Mouse (Mus musculus): ENCODE results near the gene Ecpas.
A peak's percentile ranks its signal among the peaks of the same experiment; 100 is the strongest.

Gene Ecpas

DNA sequence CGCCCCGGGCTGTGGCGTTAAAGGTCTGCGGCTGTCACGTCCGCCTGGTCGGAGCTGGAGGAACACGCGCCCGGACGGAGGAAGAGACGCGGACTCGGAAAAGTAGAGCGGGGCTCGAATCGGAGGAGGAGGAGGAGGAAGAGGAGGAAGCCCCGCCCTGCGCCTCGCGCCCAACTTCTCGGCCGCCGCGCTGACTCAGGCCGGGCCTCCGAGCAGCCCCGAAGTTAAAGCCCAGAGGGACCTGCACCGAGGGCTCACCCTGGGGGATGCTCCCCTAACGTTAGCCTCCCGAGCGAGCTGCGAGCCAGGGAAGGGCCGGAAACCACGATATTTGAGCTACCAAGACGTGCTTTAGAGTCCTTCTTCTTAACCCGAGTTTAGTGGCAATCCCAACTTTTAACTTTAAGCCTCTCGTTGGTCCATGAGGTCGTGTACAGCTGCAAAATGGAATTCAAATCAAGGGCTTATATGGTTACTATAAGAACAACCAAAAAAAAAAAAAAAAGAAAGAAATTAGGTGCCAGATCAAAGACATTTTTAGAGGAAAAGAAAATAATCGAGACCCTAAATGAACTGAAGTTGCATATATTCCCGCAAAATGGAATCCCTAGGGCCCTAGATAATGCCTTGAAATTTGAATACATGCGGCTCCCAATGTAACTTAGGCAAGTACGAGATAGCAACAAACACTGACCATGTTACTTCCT is at the start of gene Ecpas:
Gene Ecpas, minus strand, starts transcription at position 121 of the 707 bp plus-strand sequence.
- DNase-seq, result peak; percentile 98

- DNase-seq, result no peak
Observed at GRCm38 (mm10) chr4:58961719-58962118, 49.2 kb upstream of the Ecpas start.

GRCm38 (mm10) chr4:58952630-58953029 is 40.1 kb upstream of the Ecpas start:
- peak; percentile 52 for DNase-seq

GRCm38 (mm10) chr4:58948391-58948790 is 35.8 kb upstream of the Ecpas start:
- DNase-seq, result peak; percentile 77

- DNase-seq, result peak; percentile 36
Observed at GRCm38 (mm10) chr4:58944695-58945094, 32.1 kb upstream of the Ecpas start.

DNA sequence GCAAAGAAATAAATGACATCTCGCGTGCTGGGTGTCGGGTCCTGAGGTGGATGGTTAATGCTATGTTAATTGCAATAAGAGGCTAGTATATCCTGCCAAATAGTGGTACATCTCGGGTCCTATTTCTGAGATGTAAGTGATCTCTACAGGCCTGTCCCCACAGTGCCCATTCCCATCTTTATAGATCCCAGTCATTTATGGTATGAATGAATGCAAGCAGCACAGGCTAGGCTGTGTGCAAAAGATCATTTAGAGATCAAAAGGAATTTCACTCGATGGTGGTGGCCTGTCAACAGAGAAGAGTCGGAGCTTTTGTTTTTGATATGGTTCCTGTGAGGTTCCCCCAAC is 31.6 kb upstream of the Ecpas start:
- no peak for DNase-seq

DNA sequence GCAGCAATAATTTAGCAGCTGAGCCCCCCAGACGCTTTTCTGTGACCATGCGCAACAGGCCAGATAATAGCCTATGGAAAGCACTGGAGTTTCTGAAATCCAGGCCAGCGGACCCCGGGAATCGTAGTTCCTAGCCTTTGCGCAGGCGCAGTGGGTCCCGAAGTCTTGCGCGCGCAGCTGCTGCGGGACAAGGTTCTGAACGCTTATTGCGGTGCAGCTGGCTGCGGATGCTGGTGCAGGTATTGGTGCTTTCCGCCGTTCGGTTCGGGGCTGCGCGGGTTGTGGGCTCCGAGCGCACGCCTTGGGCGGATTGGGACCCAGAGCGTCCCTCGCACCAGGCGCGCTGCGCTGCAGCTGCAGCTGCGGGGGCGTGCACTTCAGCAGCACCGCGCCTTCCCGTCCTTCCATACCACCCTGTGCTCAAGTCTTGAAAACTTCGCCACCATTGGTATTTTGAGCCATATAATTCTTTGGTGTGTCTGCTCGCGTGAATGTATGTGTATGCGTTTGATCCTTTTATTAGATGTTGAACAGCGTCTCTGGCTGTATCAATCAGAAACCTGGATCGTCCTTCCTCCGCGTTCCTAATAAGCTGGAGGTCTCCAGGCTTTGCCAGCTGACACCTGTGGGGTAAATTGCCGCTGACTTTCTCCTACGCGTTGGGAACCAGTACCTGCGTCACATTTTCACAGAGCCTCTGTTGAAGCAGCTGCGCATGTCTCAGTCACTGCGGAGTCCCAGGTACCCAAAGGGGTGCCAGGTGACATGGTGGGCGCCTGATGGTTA is 31.1 kb upstream of the Ecpas start, which contains the start of gene Zkscan16:
Gene Zkscan16, plus strand, starts transcription at position 209 of the 786 bp plus-strand sequence.
- DNase-seq, result peak; percentile 96

GRCm38 (mm10) chr4:58942942-58943341 is 30.4 kb upstream of the Ecpas start:
- DNase-seq, result no peak

- DNase-seq, result no peak
Observed at GRCm38 (mm10) chr4:58941638-58942037, 29.1 kb upstream of the Ecpas start.

GRCm38 (mm10) chr4:58935846-58936245 is 23.3 kb upstream of the Ecpas start:
- peak; percentile 42 for DNase-seq

DNA sequence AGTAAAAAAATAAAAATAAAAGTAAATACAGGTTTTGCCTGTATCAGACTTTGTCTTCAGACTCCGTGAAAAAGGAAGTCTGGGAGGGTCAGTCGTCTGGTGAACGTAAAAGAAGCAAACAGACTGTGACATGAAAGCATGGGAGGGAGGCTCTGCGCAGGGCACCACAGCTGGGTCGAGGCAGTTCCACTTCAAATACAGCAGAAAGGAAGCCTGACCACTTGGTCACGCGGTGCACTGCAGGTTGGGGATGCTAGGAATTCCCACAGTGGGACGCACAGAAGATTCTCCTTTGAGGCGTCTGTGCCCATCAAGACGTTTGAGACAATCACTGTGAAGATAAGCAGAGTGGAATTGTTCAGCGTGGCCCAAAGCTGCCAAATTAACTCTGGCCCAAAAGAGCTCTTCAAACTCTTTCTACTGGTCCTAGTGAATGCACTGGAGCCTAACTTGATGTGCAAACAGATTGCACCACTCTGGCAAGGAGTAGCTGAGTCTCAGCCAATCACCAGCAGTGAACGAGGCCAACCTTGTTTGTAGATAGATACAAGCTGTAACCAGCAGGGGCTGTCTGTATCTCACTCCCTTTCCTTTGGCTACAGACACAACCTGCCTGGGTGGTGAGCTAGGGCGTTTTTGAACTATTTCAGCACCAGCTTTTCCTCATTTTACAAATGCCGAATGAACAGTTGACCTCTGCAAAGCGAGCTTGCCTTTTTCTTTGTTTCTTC is 22.4 kb upstream of the Ecpas start:
- DNase-seq, result peak; percentile 97

DNA sequence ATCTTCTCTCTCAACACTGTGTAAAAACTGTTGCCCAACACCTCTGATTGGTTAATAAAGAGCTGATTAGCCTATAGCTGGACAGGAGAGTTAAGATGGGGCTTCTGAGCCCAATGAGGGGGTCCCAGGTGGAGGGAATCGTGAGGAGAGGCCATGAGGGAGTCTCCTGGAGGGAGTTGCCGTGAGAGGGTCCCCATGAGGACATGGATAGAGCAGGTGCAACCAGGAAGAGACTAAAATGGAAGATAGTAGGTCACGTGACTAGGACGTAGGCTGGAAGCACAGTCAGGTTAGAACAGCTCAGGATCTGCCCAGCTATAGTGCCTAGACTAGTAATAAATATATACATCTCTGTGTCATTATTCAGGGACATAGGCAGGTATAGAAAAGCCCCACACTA is 21.8 kb upstream of the Ecpas start:
- peak; percentile 88 for DNase-seq

DNA sequence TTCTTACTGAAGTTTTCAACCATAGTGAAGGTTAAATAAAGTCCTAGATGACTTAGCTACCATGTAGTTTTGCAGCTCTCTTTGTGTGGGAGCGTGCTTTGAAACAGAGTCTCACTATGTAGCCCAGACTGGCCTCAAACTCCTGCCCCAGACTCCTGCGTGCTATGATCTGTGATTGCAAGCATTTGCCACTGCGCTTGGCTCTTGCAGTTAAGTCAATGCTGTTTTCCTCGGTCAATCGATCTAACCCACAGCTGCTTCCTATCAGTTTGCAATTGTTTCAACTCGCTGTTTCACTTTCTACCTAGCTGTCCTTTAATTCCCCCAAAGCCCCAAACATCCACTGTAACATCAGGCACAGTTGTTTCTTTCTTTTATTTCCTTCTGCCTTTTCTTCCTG is 20.0 kb upstream of the Ecpas start:
- DNase-seq, result peak; percentile 85

GRCm38 (mm10) chr4:58927661-58928060 is 15.1 kb upstream of the Ecpas start:
- peak; percentile 41 for DNase-seq

DNA sequence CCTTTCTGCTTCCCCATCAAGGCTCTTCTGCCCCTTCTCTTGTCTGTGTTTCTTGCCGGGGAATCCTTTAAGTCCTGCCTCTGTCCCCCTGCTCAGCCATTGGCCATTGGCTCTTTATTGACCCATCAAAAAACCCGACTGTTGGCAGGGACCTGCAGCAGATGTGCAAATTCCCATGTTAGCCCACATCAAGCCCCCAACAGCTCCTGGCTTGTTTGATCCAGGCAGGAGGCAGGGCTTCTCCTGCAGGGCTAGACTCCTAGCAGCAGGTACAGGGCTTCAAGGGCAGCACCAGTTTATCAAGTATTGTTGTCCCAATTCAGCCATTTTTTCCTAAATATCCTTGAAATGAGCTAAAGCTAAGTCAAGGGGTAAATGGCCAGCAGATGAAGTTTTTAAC is 13.6 kb upstream of the Ecpas start:
- DNase-seq, result peak; percentile 48

DNA sequence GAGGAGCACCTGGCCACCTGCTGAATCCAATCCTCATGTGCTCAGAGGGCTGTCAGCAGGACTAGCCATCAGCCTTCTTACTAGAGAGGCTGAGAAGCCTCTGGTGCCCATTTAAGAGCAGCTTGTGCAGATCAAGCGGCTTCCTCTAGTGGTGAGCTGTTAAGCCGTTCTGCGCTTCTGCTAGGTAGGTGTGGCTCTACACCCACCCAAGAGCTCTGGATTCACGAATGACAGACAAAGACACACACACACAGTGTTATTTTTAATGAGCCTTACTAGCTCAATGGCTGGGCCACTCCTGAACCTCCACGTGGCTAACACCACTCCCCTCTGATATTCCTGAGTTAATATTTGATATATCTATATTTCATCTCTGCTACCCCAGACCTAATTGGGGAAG is 13.1 kb upstream of the Ecpas start:
- DNase-seq, result peak; percentile 64

DNA sequence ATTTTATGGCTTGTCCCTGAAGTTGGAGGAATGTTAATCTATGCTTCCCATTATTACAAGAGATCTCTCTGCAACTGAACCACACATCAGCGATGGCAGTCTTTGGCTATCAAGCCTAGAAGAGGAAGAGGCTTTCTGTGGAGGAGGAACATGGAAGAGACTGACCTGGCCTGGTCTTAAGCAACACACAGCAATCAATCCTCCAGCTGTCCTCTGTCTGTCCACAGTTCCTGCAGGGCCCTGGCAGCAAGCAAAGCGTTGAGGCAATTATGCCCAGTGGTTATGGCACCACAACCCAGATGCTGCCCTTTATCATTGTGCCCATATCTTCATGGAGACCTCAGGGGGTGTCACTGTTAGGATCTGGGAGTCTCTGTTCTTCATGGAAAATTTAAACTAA is 11.4 kb upstream of the Ecpas start:
- DNase-seq, result peak; percentile 24

DNA sequence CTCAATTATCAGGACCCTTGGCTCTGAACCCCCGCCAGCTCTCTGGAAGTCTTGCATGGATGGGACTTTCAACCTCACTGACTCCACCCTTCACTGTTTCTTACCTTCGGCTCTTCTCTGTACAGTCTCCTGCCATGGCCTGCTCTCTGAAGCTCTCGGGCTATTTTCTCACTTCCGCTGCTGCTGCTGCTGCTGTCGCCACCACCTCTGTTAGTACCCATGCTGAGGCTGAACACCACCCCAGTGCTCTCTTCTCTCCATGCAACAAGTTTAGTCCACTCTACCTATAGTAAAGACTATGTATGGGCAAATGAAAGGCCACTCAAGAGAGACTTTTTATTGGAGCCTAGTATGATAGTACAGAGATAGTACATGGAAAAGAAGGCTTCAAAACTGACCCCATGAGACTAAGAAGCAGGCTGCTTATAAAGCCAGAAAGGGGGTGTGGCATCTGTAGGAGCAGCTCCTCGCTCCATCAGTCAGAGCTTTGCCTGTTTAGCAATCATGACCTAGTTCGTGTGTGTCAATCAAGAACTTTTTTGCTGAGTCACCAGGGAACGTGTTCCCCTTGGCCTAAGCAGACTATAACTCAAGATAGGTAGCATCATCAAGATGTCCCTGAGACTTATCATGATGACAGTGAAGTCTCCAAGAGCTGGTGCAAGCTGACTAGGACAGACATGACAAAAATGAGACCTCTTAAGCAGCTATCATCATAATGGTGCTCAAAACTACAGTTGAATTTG is 2.7 kb upstream of the Ecpas start:
- DNase-seq, result no peak

- DNase-seq, result no peak
Observed at GRCm38 (mm10) chr4:58913336-58914026, 932 bp upstream of the Ecpas start.

GRCm38 (mm10) chr4:58911831-58912628 is 519 bp downstream of the Ecpas start:
- peak; percentile 97 for DNase-seq

GRCm38 (mm10) chr4:58911069-58911830 is 1.3 kb downstream of the Ecpas start:
- peak; percentile 96 for DNase-seq
